Mouse (Mus musculus): ENCODE measurements around the gene Itga1.

Itga1 gene

GRCm38 (mm10) chr13:115098227-115098626, 3.5 kb downstream of the Itga1 start:
- DNase-seq: no peak

DNA sequence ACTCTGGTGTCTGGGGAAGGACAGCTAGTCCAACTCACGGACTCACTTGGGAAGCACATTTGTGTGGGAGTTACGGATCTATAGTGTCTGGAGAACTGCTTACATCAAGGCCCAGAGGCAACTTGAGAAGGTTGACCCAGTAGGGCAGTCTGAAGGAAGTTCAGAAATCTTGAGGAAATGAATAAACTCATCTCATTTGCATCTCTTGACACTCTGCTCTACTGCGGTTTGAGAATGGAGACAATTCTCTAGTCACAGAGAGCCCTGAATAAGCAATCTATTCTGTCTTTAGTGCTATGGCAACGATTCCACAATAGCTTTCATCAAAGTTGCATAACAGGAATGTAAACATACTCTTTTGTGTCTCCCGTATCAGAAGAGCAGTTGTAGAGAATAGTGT, 4.8 kb downstream of the Itga1 start:
- no peak for DNase-seq

DNA sequence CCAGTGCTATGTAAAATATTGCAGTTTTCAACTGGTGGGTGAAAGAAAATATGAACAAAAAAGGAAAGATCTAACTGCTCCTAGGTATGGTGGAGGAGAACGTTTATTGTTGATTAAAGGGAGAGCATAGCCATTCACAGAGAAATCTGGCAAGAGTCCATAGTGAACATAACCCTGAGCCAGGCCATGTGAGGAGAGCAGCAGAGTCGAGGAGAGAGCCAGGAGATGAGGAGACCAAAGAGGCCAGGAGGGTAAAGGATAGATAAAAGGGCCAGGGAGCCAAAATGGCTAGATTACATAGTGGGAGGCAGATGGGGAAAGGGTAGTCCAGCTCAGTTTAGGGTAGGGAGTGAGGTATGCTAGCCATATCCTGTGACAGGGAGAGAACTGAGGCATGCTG, 5.5 kb downstream of the Itga1 start:
- no peak for DNase-seq

DNA sequence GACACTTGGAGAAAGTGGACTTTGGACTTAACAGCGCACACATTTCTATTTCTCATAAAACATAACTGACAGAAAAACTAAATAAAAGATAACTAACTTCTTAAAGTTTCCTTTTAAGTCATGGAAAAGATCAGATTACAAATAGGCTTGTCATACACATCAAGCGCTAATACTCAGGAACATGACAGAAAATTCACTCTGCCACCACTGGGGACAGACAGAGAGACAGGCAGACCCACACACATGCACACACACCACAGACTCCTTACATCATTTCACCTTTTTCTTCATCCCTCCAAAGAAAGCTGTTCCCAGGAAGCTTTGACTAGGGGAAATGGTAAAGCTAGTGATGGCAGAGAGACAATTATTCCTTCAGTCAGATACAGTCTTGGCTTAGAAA, 6.4 kb downstream of the Itga1 start:
- no peak for DNase-seq

GRCm38 (mm10) chr13:115091511-115091910, 10.3 kb downstream of the Itga1 start:
- DNase-seq: no peak

DNA sequence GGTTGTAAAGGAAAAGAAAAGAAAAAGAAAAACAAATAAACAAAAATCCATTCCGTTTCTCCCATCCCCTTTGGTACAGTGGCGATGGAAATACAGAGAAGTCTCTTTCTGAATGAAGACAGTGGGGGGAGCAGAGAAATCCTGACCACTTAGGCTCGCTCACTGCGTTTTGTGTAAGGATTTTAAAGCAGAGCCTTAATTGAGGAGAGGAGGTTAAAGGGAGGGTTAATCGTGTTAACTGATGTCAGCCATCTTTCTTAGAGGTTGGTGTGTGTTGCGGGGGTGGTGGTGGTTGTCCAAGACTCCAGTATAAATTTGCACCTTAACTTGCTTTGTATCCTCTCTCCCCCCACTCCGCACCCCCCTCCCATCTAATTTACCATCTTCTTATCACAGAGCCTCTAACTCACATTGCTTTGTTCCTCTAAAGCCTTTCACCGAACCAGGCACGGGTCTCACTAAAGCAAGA, 10.8 kb downstream of the Itga1 start:
- DNase-seq: no peak

DNA sequence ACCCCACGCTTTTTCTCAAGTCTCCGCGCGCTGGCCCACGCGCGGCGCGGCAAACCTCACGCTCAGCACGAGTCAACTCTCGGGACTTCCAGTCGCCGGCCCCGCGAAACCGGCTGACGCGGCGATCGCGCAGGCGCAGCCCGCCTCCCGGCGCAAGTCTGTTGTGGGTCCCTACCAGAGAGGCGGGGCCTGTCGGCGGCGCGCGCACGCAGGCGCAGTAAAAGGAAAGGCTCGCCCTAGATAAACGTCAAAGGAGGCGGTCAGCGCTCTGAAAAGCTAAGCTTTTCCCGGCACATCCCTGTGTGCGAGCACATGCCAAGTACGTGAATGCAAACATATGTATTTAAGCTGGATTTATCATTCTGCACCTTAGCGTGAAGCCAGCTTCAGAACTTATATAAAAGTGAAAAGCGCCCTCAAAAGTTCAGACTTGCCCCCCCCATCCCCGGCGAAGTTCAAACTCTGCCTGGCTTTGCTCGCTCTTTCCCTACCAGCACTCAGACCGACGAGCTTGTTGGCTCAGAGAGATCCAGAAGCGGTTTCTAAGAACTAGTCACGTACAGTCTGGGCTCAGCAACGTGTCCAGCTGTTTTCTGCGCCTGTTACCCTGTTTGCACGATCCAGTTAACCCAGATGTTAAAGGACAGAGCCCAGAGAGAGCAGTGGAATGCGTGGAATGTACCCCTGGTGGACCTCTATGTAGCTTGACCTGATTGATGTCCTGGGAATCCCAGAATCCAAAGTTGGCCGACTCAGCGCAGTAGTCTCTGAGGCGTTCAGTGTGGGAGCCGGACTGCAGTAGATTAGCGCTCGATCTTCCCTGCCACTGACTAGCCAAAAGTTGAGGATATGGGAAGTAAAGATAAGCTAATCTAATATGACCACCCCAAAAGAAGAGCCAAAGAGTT, 11.4 kb downstream of the Itga1 start, which contains the start of gene Pelo:
Gene Pelo (minus strand): TSS at position 118 of the 908 bp plus-strand sequence.
- DNase-seq: peak; percentile 97

GRCm38 (mm10) chr13:115089395-115090025, 12.3 kb downstream of the Itga1 start:
- peak; percentile 66 for DNase-seq

DNA sequence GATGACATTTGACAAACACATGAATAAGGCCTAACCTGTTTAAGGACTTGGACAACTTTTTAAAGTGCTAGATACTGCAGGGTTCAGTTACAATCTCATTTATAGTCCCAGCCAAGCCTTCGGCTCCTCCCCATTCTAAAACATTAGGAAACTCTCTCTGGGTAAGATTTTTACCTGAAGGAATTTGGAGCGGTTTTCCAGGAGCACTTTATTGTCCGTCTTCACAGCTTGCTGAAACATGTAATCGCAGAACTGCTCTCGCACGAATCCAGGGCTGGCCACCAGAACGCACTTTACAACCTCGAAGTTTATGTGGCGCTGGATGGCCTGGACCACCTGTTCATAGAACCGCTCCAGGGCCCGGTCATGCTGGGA, 12.8 kb downstream of the Itga1 start:
- no peak for DNase-seq

DNA sequence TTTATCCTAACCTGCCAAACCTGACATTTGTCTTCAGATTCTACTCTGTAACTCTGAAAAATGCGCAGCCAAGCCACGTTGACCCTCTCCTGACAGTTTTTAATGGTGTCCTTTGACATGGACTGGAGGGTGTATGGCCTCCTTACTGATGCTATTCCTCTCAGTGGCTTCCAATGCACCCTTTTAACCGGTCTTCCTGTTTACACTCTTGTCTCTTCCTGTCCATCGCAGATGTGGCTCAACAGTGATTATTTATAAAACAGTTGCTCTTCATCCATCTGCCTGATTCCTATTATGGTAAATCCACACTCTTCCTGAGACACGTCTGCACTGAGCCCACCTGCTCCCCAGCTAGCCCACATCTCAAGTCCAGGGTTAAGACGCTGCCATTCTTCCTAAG, 15.8 kb downstream of the Itga1 start:
- DNase-seq: no peak

GRCm38 (mm10) chr13:115082339-115082738, 19.4 kb downstream of the Itga1 start:
- no peak for DNase-seq

DNA sequence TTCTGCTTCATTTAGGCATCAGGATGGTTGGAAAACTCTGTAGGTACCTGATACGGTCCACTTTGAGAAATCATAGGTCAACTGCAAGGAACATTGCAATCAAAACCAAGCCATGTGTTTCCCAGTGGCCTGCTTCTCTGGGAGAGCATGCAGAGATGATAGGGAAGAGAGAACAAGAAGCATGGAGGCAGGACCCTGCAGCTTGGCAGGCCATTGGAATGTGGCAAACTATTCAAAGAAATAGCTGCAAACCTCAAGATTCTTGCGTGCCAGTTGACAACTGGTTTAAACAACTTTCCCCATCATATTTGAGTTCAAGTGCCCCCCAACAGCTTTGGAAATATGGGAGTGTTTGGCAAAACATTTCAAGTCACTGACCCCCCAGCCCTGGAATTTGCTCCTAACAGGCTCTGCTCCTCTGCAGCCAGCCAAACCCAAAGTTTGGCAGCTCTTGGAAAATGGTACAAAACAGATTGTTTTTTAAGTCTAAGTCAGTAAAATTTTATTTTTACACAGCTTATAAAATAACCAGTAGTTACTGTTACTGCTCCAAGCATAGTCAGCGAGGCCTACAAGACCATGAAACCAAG, 21.7 kb downstream of the Itga1 start:
- DNase-seq: no peak

GRCm38 (mm10) chr13:115078997-115079685, 22.6 kb downstream of the Itga1 start:
- no peak for DNase-seq

DNA sequence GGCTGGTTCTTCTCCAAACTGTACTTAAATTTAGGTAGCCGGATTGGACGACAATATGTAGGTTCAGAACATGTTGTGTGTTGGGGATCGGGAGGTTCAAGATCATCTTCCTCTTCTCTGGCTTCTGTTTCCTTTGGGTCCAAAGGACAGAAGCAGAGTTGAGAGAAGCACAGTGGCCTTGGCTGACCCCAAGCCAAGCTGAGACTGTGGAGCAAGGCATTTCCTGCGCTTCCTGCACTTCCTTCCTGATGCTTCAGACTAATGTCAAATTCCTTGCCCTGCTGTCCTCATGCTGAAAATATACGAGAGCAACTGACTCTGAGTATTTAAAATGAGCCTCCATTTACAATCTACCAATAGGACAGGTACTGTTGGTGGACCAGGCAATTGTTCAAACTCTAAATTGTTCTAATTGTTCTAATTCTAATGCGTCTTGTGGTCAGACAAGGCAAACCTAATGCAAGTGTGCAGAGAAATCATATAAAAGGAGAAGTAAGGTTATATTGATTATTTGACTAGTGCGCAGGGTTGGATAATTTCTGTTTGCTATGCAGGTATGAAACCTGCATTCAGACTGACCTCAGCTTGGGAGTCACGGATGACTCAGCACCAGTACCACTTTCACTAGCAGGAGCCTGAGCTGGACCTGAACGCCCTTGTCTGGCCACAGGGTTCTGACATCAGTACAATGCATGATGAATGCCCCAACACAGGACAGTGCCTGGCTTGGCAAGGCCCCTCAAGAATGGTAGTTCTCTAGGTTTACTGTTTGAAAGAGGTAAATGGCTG, 24.2 kb downstream of the Itga1 start:
- no peak for DNase-seq

- no peak for DNase-seq
Observed at GRCm38 (mm10) chr13:115072386-115072785, 29.4 kb downstream of the Itga1 start.

- DNase-seq: no peak
Observed at GRCm38 (mm10) chr13:115071431-115071830, 30.3 kb downstream of the Itga1 start.

GRCm38 (mm10) chr13:115067968-115068330, 33.8 kb downstream of the Itga1 start:
- no peak for DNase-seq

DNA sequence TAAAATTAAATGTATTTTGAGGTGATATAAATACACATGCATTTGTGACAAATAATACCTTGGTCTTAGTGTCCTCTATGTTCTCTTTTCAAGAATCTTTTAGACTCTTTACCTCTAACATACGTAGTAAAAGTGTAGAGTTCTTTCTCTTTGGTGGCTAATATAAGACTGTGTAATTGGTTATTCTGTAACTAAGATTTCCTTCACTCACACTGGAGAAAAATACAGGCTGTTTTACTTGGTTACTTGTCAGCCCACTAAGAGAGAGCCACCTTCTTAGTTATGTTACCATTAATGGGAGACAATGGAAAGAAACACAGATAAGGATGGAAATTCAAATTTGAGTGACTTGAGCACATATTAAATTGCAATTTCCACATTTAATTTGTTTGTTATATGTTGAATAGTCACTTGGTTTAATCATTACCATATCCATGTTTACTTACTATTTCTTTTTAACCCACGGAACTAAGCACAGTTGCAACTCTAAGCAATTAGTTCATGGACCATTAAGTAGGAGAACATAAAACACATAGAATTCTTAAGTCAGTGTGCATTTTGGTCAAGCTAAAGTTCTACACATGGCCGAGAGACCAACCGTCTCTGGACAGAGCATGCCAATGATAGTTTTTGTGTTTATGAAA, 34.3 kb downstream of the Itga1 start:
- no peak for DNase-seq

- no peak for DNase-seq
Observed at GRCm38 (mm10) chr13:115057555-115057954, 44.2 kb downstream of the Itga1 start.

DNA sequence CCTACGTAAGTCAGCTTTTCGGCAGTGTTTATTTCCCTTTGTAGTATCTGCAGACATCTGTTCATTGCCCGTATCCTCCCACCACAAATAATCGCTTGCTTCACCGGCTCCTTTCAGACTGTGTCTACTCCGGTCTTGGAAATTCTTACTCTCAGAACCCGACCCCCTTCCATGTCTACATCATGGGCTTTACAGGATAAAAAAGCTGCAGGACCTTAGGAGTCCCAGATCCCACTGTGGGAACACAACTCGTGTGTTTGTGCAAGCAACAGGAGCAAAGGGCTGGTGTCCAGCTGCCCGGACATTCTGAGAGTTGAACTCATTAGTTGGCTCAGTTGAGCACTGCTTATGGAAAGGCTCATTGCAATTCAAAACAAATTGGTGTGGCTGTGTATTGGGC, 47.0 kb downstream of the Itga1 start:
- DNase-seq: no peak

GRCm38 (mm10) chr13:115052568-115052967, 49.2 kb downstream of the Itga1 start:
- no peak for DNase-seq

Data from kidney, adult 18-20 months (tissue).